ENCODE assay signal across 20 mouse cellular contexts in genomic region chr6:108404736-108405135, GRCm38 (mm10).
"Had no signal": no experiment of that assay in that cellular context is flagged by ENCODE, and none has a peak within 500 bp of the region (broad histone marks: within the 10 kb centered on the region; RNA-seq: fewer than 3 reads in every experiment).

No protein-coding gene starts in this region.

- H3K27me3 ChIP-seq: limb, embryonic 12.5 days; limb, embryonic 15.5 days; liver, embryonic 13.5 days; lung, embryonic 15.5 days; midbrain, embryonic 12.5 days; midbrain, embryonic 15.5 days; neural tube, embryonic 12.5 days; neural tube, embryonic 15.5 days had no signal

- H3K9me3 ChIP-seq: limb, embryonic 12.5 days; limb, embryonic 15.5 days; liver, embryonic 13.5 days; lung, embryonic 15.5 days; midbrain, embryonic 12.5 days; midbrain, embryonic 15.5 days; neural tube, embryonic 12.5 days; neural tube, embryonic 15.5 days had no signal

- H3K27ac ChIP-seq: limb, embryonic 12.5 days; limb, embryonic 15.5 days; liver, embryonic 13.5 days; lung, embryonic 15.5 days; midbrain, embryonic 12.5 days; midbrain, embryonic 15.5 days; neural tube, embryonic 12.5 days; neural tube, embryonic 15.5 days; stomach, postnatal 0 days had no signal

- ATAC-seq: intestine, postnatal 0 days; midbrain, embryonic 15.5 days had no signal

- H3K36me3 ChIP-seq: midbrain, embryonic 12.5 days; midbrain, embryonic 15.5 days; neural tube, embryonic 12.5 days; neural tube, embryonic 15.5 days had no signal

- H3K4me3 ChIP-seq: limb, embryonic 12.5 days; limb, embryonic 15.5 days; liver, embryonic 13.5 days; lung, embryonic 15.5 days; midbrain, embryonic 12.5 days; midbrain, embryonic 15.5 days; neural tube, embryonic 12.5 days; neural tube, embryonic 15.5 days had no signal

- H3K9ac ChIP-seq: limb, embryonic 12.5 days; limb, embryonic 15.5 days; liver, embryonic 13.5 days; lung, embryonic 15.5 days; midbrain, embryonic 12.5 days; midbrain, embryonic 15.5 days; neural tube, embryonic 12.5 days; neural tube, embryonic 15.5 days had no signal

- H3K4me2 ChIP-seq: limb, embryonic 12.5 days; limb, embryonic 15.5 days; liver, embryonic 13.5 days; lung, embryonic 15.5 days; midbrain, embryonic 12.5 days; midbrain, embryonic 15.5 days; neural tube, embryonic 12.5 days; neural tube, embryonic 15.5 days had no signal

- DNase-seq: kidney, adult 9 months; kidney, postnatal 14 days; kidney, postnatal 4 days; left cerebral cortex, postnatal 4 days; liver, embryonic 13.5 days; right cerebral cortex, adult 18-20 months; right cerebral cortex, postnatal 14 days; right cerebral cortex, postnatal 4 days; thymus, adult 2 months; thymus, postnatal 14 days; thymus, postnatal 4 days had no signal

- H3K4me1 ChIP-seq: limb, embryonic 12.5 days; limb, embryonic 15.5 days; liver, embryonic 13.5 days; lung, embryonic 15.5 days; midbrain, embryonic 12.5 days; midbrain, embryonic 15.5 days; neural tube, embryonic 12.5 days; neural tube, embryonic 15.5 days had no signal
